Mouse (Mus musculus) heart, postnatal 36 days (tissue): ENCODE measurements around the gene Tbck. TPM values are rescaled to one million over a fixed set of nuclear protein-coding genes. Genes with fewer than 3 reads are reported as not detected.

Source experiments
- total RNA-seq, 2 experiments: library from RNA; stranded (reverse); gene quantifications; 2 replicates each; pipeline ENCODE4 v1.2.3; 2021

Gene Tbck
- total RNA-seq, 2 experiments from 2014 or later = 13.3 to 13.6 TPM

Other genes starting within 250 kb of the Tbck start
- gene Gimd1, start 54.3 kb upstream of the Tbck start, total RNA-seq = not detected
- gene Aimp1, start 226 bp downstream of the Tbck start, total RNA-seq = 10 to 100 TPM; 51.6 to 55.6 TPM